Mouse (Mus musculus): ENCODE data around the gene Gm21974.

GRCm38 (mm10) chr7:127907939-127908338, 12.7 kb upstream of the Gm21974 start:
- no peak for TF ChIP-seq CTCF (IDR thresholded peaks at IDR 0.05)
- no peak for TF ChIP-seq EP300 (IDR thresholded peaks at IDR 0.05)
